Comparison of ENCODE assay signal across 10 mouse cellular contexts in the genomic region with DNA sequence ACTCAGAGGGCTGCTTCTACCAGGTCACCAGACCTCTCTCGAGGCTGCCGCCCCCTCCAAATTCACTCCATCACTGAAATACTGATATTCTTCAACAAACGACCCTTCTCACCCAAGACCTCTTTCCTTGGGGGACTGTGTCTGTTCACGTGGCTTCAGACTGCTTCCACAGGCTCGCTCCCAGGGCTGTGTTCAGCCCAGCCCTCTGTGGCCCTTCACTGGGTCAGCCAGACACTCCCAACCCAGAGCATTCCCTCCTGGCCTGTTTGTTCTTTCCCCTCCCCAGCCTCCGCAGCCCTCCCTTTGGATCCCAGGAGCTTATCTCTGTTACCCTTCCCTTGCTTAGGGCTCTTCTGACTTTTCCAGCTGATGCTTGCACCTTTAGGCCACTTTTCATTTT. TPM values are rescaled to one million over a fixed set of nuclear protein-coding genes. Genes with fewer than 3 reads are reported as not detected.
DNase-seq lines count a peak whose midpoint lies in the region; ATAC-seq and TF ChIP-seq lines count a peak whose summit lies in the region.
"Had no signal": no experiment of that assay in that cellular context is flagged by ENCODE, and none has a peak within 500 bp of the region (broad histone marks: within the 10 kb centered on the region; RNA-seq: fewer than 3 reads in every experiment).

No protein-coding gene starts in this region.

- 31% methylated on average over 6 of the region's 6 CpGs for WGBS in heart, embryonic 14.5 days
- WGBS in macrophage (ENCODE audit: missing documents) = 85% methylated on average over 6 of the region's 6 CpGs
- 65% methylated on average over 6 of the region's 6 CpGs for WGBS in embryonic facial prominence, embryonic 10.5 days

- peak overlapping the region; percentile 69 for H3K9ac ChIP-seq in heart, embryonic 14.5 days (ENCODE audit: low read length)

- no peaks in the 10 kb centered on the region for H3K9me3 ChIP-seq in heart, embryonic 14.5 days (ENCODE audit: control insufficient read depth, low read length)
- H3K9me3 ChIP-seq in embryonic facial prominence, embryonic 10.5 days = no peaks in the 10 kb centered on the region

- no peak for TF ChIP-seq CTCF in layer of hippocampus, adult 2 months (conservative IDR thresholded peaks at IDR 0.05)

- DNase-seq in layer of hippocampus, adult 2 months (ENCODE audit: low spot score in 2 of 2) = no peak
- DNase-seq in layer of hippocampus, adult 11-12 months (ENCODE audit: low spot score) = no peak
- DNase-seq in gastrocnemius, postnatal 14 days = peak; percentile 54
- DNase-seq in cerebellum, postnatal 36 days = no peak
- DNase-seq in embryonic facial prominence, embryonic 10.5 days (ENCODE audit: low spot score) = no peak
- DNase-seq: cerebellum, adult 18-20 months had no signal

- H3K4me3 ChIP-seq in layer of hippocampus, adult 2 months = no peak overlapping the region
- H3K4me3 ChIP-seq in heart, embryonic 14.5 days (ENCODE audit: control insufficient read depth in 1 of 2, insufficient read depth in 1 of 2, low read depth in 1 of 2, low read length in 2 of 2) = no peak overlapping the region
- no peak overlapping the region for H3K4me3 ChIP-seq in macrophage (ENCODE audit: inconsistent target)
- H3K4me3 ChIP-seq in embryonic facial prominence, embryonic 10.5 days = no peak overlapping the region

- H3K27ac ChIP-seq in layer of hippocampus, adult 2 months = peak overlapping the region; percentile 85; the same call in 1 of the 2 replicates
- peak overlapping the region; percentile 99 to 100 for H3K27ac ChIP-seq in heart, embryonic 14.5 days (replicated peaks in 1 of 2; ENCODE audit: control insufficient read depth in 1 of 2, insufficient read depth in 1 of 2, low read depth in 2 of 2, low read length in 2 of 2)
- H3K27ac ChIP-seq in macrophage = peak overlapping the region; percentile 99
- no peak overlapping the region for H3K27ac ChIP-seq in embryonic facial prominence, embryonic 10.5 days (replicated peaks)

- H3K4me1 ChIP-seq in heart, embryonic 14.5 days (ENCODE audit: control insufficient read depth in 2 of 2, insufficient read depth in 2 of 2, low read length in 2 of 2) = peaks cover 53 to 68% of the 10 kb centered on the region in 2 experiments
- H3K4me1 ChIP-seq in embryonic facial prominence, embryonic 10.5 days = peaks cover 30% of the 10 kb centered on the region

- H3K4me2 ChIP-seq in heart, embryonic 14.5 days (ENCODE audit: low read length) = peak overlapping the region; percentile 62

- intact Hi-C loops in gastrocnemius, postnatal 14 days (cut with DNase I; ENCODE audit: low total_unique reads) = no loop called here

- H3K27me3 ChIP-seq in heart, embryonic 14.5 days (ENCODE audit: control insufficient read depth, insufficient read depth, low read length) = no peaks in the 10 kb centered on the region
- no peaks in the 10 kb centered on the region for H3K27me3 ChIP-seq in embryonic facial prominence, embryonic 10.5 days (replicated peaks; ENCODE audit: low read depth, poor library complexity, severe bottlenecking)

- no peak for ATAC-seq in heart, embryonic 14.5 days (ENCODE audit: insufficient number of reproducible peaks, insufficient read depth, low FRiP score, low read depth)

- peaks cover 86% of the 10 kb centered on the region for H3K79me2 ChIP-seq in macrophage (ENCODE audit: inconsistent target)

- H3K36me3 ChIP-seq in heart, embryonic 14.5 days (ENCODE audit: control insufficient read depth, insufficient read depth, low read length) = no peaks in the 10 kb centered on the region
- H3K36me3 ChIP-seq in macrophage (ENCODE audit: inconsistent target) = no peaks in the 10 kb centered on the region
- H3K36me3 ChIP-seq in embryonic facial prominence, embryonic 10.5 days (replicated peaks) = peaks cover 8% of the 10 kb centered on the region; the same call in 1 of the 2 replicates

RNA-seq across cellular contexts. Expression of gene Sp2, which starts 14.3 kb away (rescaled TPM):
- total RNA-seq in layer of hippocampus, adult 2 months (2021) = 10 to 100 TPM; 15.9 to 17.2 TPM
- 10 to 100 TPM; 13.1 to 13.6 TPM for total RNA-seq in gastrocnemius, postnatal 14 days (2021)
- 14.7 and 15.0 TPM in 2 replicates for polyA plus RNA-seq in heart, embryonic 14.5 days (2014; fragmentation: Nextera tagmentation; extraction: Ambion mirVana)
- total RNA-seq in macrophage (2018; cell fraction: chromatin; rRNA removed) = 1 to 10 TPM; 3.6 to 9.3 (median 5.3) TPM
- total RNA-seq in macrophage (2018; cell fraction: cytosol; rRNA removed) = 10 to 100 TPM; 13.1 to 20.2 (median 16.4) TPM
- total RNA-seq in macrophage (2018; cell fraction: nucleus; rRNA removed) = 10 to 100 TPM in 5 of 26 experiments, 1 to 10 TPM in 21; 6.2 to 11.6 (median 9.2) TPM
- polyA plus RNA-seq in macrophage (2018) = 10.9 to 20.7 TPM (median 12.1 TPM) in 3 replicates
- polyA plus RNA-seq in embryonic facial prominence, embryonic 10.5 days (2016; fragmentation: Nextera tagmentation; extraction: Ambion mirVana) = 27.9 and 30.3 TPM in 2 replicates

RNA-seq across cellular contexts. Expression of gene Pnpo, which starts 24.7 kb away (rescaled TPM):
- 10 to 100 TPM; 36.7 to 36.8 TPM for total RNA-seq in layer of hippocampus, adult 2 months (2021)
- total RNA-seq in gastrocnemius, postnatal 14 days (2021) = 1 to 10 TPM; 8.5 to 9.5 TPM
- 32.3 and 47.6 TPM in 2 replicates for polyA plus RNA-seq in heart, embryonic 14.5 days (2014; fragmentation: Nextera tagmentation; extraction: Ambion mirVana)
- 10 to 100 TPM in 5 of 26 experiments, 1 to 10 TPM in 19, under 1 TPM in 2; 0.44 to 15.2 (median 6.1) TPM for total RNA-seq in macrophage (2018; cell fraction: chromatin; rRNA removed)
- 10 to 100 TPM; 11.1 to 22.6 (median 16.7) TPM for total RNA-seq in macrophage (2018; cell fraction: cytosol; rRNA removed)
- total RNA-seq in macrophage (2018; cell fraction: nucleus; rRNA removed) = 10 to 100 TPM in 10 of 26 experiments, 1 to 10 TPM in 16; 2.1 to 16.4 (median 7.4) TPM
- polyA plus RNA-seq in macrophage (2018) = 15.4 to 17.0 TPM (median 15.6 TPM) in 3 replicates
- 32.0 and 34.5 TPM in 2 replicates for polyA plus RNA-seq in embryonic facial prominence, embryonic 10.5 days (2016; fragmentation: Nextera tagmentation; extraction: Ambion mirVana)

RNA-seq across cellular contexts. Expression of gene Prr15l, which starts 40.6 kb away (rescaled TPM):
- total RNA-seq in layer of hippocampus, adult 2 months (2021) = not detected
- total RNA-seq in gastrocnemius, postnatal 14 days (2021) = not detected
- polyA plus RNA-seq in heart, embryonic 14.5 days (2014; fragmentation: Nextera tagmentation; extraction: Ambion mirVana) = 0.53 and 0.54 TPM in 2 replicates
- total RNA-seq in macrophage (2018; cell fraction: chromatin; rRNA removed) = under 1 TPM in 1 of 26 experiments, not detected in 25; 0.62 TPM
- total RNA-seq in macrophage (2018; cell fraction: cytosol; rRNA removed) = under 1 TPM in 1 of 26 experiments, not detected in 25; 0.13 TPM
- total RNA-seq in macrophage (2018; cell fraction: nucleus; rRNA removed) = under 1 TPM in 5 of 26 experiments, not detected in 21; 0.40 to 0.92 (median 0.72) TPM
- 0.19 TPM in 1 of 3 replicates, not detected in the others for polyA plus RNA-seq in macrophage (2018)
- 1.1 and 2.3 TPM in 2 replicates for polyA plus RNA-seq in embryonic facial prominence, embryonic 10.5 days (2016; fragmentation: Nextera tagmentation; extraction: Ambion mirVana)
- total RNA-seq: gastrocnemius, adult 8-10 months; left cerebral cortex, adult 8-10 months had no signal

RNA-seq across cellular contexts. Expression of gene Sp6, which starts 44.7 kb away (rescaled TPM):
- total RNA-seq in layer of hippocampus, adult 2 months (2021) = 1 to 10 TPM in 1 of 2 experiments, under 1 TPM in 1; 0.79 to 1.2 TPM
- total RNA-seq in gastrocnemius, postnatal 14 days (2021) = under 1 TPM; 0.10 to 0.11 TPM
- 0.11 TPM in 1 of 2 replicates, not detected in the other for polyA plus RNA-seq in heart, embryonic 14.5 days (2014; fragmentation: Nextera tagmentation; extraction: Ambion mirVana)
- under 1 TPM in 3 of 26 experiments, not detected in 23; 0.16 to 0.50 (median 0.20) TPM for total RNA-seq in macrophage (2018; cell fraction: chromatin; rRNA removed)
- under 1 TPM in 5 of 26 experiments, not detected in 21; 0.03 to 0.11 (median 0.04) TPM for total RNA-seq in macrophage (2018; cell fraction: cytosol; rRNA removed)
- under 1 TPM in 5 of 26 experiments, not detected in 21; 0.11 to 0.56 (median 0.17) TPM for total RNA-seq in macrophage (2018; cell fraction: nucleus; rRNA removed)
- polyA plus RNA-seq in macrophage (2018) = 0.09 TPM in 1 of 3 replicates, not detected in the others
- 4.4 and 7.4 TPM in 2 replicates for polyA plus RNA-seq in embryonic facial prominence, embryonic 10.5 days (2016; fragmentation: Nextera tagmentation; extraction: Ambion mirVana)

RNA-seq across cellular contexts. Expression of gene Cdk5rap3, which starts 52.2 kb away (rescaled TPM):
- total RNA-seq in layer of hippocampus, adult 2 months (2021) = 10 to 100 TPM; 34.5 to 41.6 TPM
- total RNA-seq in gastrocnemius, postnatal 14 days (2021) = 10 to 100 TPM; 26.5 to 30.0 TPM
- 44.7 and 50.9 TPM in 2 replicates for polyA plus RNA-seq in heart, embryonic 14.5 days (2014; fragmentation: Nextera tagmentation; extraction: Ambion mirVana)
- 10 to 100 TPM in 19 of 26 experiments, 1 to 10 TPM in 7; 3.0 to 54.9 (median 21.8) TPM for total RNA-seq in macrophage (2018; cell fraction: chromatin; rRNA removed)
- total RNA-seq in macrophage (2018; cell fraction: cytosol; rRNA removed) = 10 to 100 TPM in 23 of 26 experiments, 1 to 10 TPM in 3; 8.5 to 17.6 (median 13.3) TPM
- total RNA-seq in macrophage (2018; cell fraction: nucleus; rRNA removed) = 10 to 100 TPM in 17 of 26 experiments, 1 to 10 TPM in 9; 3.6 to 32.5 (median 14.1) TPM
- 15.0 to 17.0 TPM (median 16.0 TPM) in 3 replicates for polyA plus RNA-seq in macrophage (2018)
- polyA plus RNA-seq in embryonic facial prominence, embryonic 10.5 days (2016; fragmentation: Nextera tagmentation; extraction: Ambion mirVana) = 90.1 and 99.9 TPM in 2 replicates
